Mouse (Mus musculus) lung, postnatal 0 days (tissue): ENCODE measurements around the gene Hs6st1.

Experiments
- CTCF ChIP-seq: IDR thresholded peaks from 2 replicates; pipeline ENCODE4 v1.5.1; 2016; ENCODE audit warnings: antibody characterized with exemption, mild to moderate bottlenecking
- EP300 ChIP-seq: IDR thresholded peaks from 2 replicates; pipeline ENCODE4 v1.6.1; 2016; ENCODE audit warnings: antibody characterized with exemption, mild to moderate bottlenecking, control low read depth

GRCm38 (mm10) chr1:36020315-36020714 is 47.9 kb upstream of the Hs6st1 start:
- TF ChIP-seq CTCF, result no peak
- no peak for TF ChIP-seq EP300
